ENCODE assay signal across 8 mouse cellular contexts in genomic region chr16:56037138-56038010, GRCm38 (mm10). TPM values are rescaled to one million over a fixed set of nuclear protein-coding genes. Genes with fewer than 3 reads are reported as not detected.
DNase-seq lines count a peak whose midpoint lies in the region; ATAC-seq and TF ChIP-seq lines count a peak whose summit lies in the region.

TSS of gene Trmt10c (minus strand) at chr16:56037819.

- no peak; the same call in 1 of the 2 replicates for TF ChIP-seq CTCF in stomach, postnatal 0 days (IDR thresholded peaks at IDR 0.05; ENCODE audit: low read depth)

- peak; percentile 68 for TF ChIP-seq EP300 in stomach, postnatal 0 days (optimal IDR thresholded peaks at IDR 0.05)

- H3K4me2 ChIP-seq in forebrain, embryonic 13.5 days = peak within 1 kb of the TSS; percentile 62
- H3K4me2 ChIP-seq in liver, embryonic 16.5 days (ENCODE audit: low read depth, low read length) = peak within 1 kb of the TSS; percentile 87
- H3K4me2 ChIP-seq in neural tube, embryonic 12.5 days (replicated peaks) = peak within 1 kb of the TSS; percentile 55
- H3K4me2 ChIP-seq in stomach, postnatal 0 days (replicated peaks; ENCODE audit: low read depth) = peak within 1 kb of the TSS; percentile 55

- H3K4me3 ChIP-seq in forebrain, embryonic 13.5 days = peak within 1 kb of the TSS; percentile 91
- H3K4me3 ChIP-seq in liver, embryonic 16.5 days (ENCODE audit: low read depth, low read length) = peak within 1 kb of the TSS; percentile 99
- H3K4me3 ChIP-seq in neural tube, embryonic 12.5 days = peak within 1 kb of the TSS; percentile 86
- peak within 1 kb of the TSS; percentile 95 for H3K4me3 ChIP-seq in stomach, postnatal 0 days (ENCODE audit: low read depth, low read length)

- H3K27me3 ChIP-seq in forebrain, embryonic 13.5 days = no peaks in the 10 kb centered on the region
- no peaks in the 10 kb centered on the region for H3K27me3 ChIP-seq in liver, embryonic 16.5 days (ENCODE audit: control insufficient read depth, insufficient read depth, low read depth, low read length)
- H3K27me3 ChIP-seq in neural tube, embryonic 12.5 days (replicated peaks) = no peaks in the 10 kb centered on the region
- H3K27me3 ChIP-seq in stomach, postnatal 0 days (ENCODE audit: control insufficient read depth, insufficient read depth, low read length) = no peaks in the 10 kb centered on the region

- DNase-seq in ES-CJ7 (ENCODE audit: low read depth, low spot score) = peak; percentile 91
- peak; percentile 94 to 96 for DNase-seq in heart, postnatal 10 days
- peak; percentile 97 to 98 for DNase-seq in kidney, postnatal 4 days
- DNase-seq in stomach, postnatal 0 days (ENCODE audit: low spot score) = peak; percentile 95

- intact Hi-C loops in heart, postnatal 10 days (cut with DNase I) = no loop called here

- under 1% methylated on average over 63 of the region's 63 CpGs for WGBS in forebrain, embryonic 13.5 days
- WGBS in liver, embryonic 16.5 days (ENCODE audit: insufficient replicate concordance) = under 1% methylated on average over 63 of the region's 63 CpGs
- under 1% methylated on average over 63 of the region's 63 CpGs for WGBS in neural tube, embryonic 12.5 days
- WGBS in stomach, postnatal 0 days = under 1% methylated on average over 58 of the region's 63 CpGs

- H3K9ac ChIP-seq in forebrain, embryonic 13.5 days = peak within 1 kb of the TSS; percentile 91
- H3K9ac ChIP-seq in liver, embryonic 16.5 days (ENCODE audit: low read depth, low read length) = peak within 1 kb of the TSS; percentile 93
- peak within 1 kb of the TSS; percentile 78 for H3K9ac ChIP-seq in neural tube, embryonic 12.5 days
- peak within 1 kb of the TSS; percentile 95 for H3K9ac ChIP-seq in stomach, postnatal 0 days (ENCODE audit: low read length)

- peaks cover 22% of the 10 kb centered on the region for H3K36me3 ChIP-seq in forebrain, embryonic 13.5 days (ENCODE audit: poor library complexity, severe bottlenecking)
- peaks cover 11% of the 10 kb centered on the region for H3K36me3 ChIP-seq in liver, embryonic 16.5 days (ENCODE audit: control insufficient read depth, insufficient read depth)
- H3K36me3 ChIP-seq in neural tube, embryonic 12.5 days = peaks cover 17% of the 10 kb centered on the region
- H3K36me3 ChIP-seq in stomach, postnatal 0 days (ENCODE audit: control insufficient read depth, insufficient read depth, low read length) = no peaks in the 10 kb centered on the region; the same call in 1 of the 2 replicates

- peak; percentile 100 for ATAC-seq in cerebellum, adult (ENCODE audit: insufficient number of reproducible peaks, low FRiP score, low TSS enrichment)
- ATAC-seq in forebrain, embryonic 13.5 days = peak; percentile 100
- ATAC-seq in liver, embryonic 16.5 days (ENCODE audit: low read depth) = peak; percentile 100
- peak; percentile 100 for ATAC-seq in neural tube, embryonic 12.5 days (ENCODE audit: low FRiP score, low read depth)
- peak; percentile 100 for ATAC-seq in stomach, postnatal 0 days (ENCODE audit: low FRiP score, low TSS enrichment)

- peaks cover 17% of the 10 kb centered on the region for H3K4me1 ChIP-seq in forebrain, embryonic 13.5 days
- peaks cover 11% of the 10 kb centered on the region for H3K4me1 ChIP-seq in liver, embryonic 16.5 days (ENCODE audit: control insufficient read depth, low read depth, low read length)
- peaks cover 7% of the 10 kb centered on the region; the same call in 1 of the 2 replicates for H3K4me1 ChIP-seq in neural tube, embryonic 12.5 days
- H3K4me1 ChIP-seq in stomach, postnatal 0 days (replicated peaks; ENCODE audit: control insufficient read depth, insufficient read depth) = no peaks in the 10 kb centered on the region

- H3K27ac ChIP-seq in forebrain, embryonic 13.5 days = peak within 1 kb of the TSS; percentile 90
- H3K27ac ChIP-seq in liver, embryonic 16.5 days (ENCODE audit: low read length) = peak within 1 kb of the TSS; percentile 88
- peak within 1 kb of the TSS; percentile 70 for H3K27ac ChIP-seq in neural tube, embryonic 12.5 days
- H3K27ac ChIP-seq in stomach, postnatal 0 days (replicated peaks) = peak within 1 kb of the TSS; percentile 96

- no peaks in the 10 kb centered on the region for H3K9me3 ChIP-seq in forebrain, embryonic 13.5 days (replicated peaks)
- no peaks in the 10 kb centered on the region for H3K9me3 ChIP-seq in liver, embryonic 16.5 days (replicated peaks; ENCODE audit: control insufficient read depth, low read length)
- H3K9me3 ChIP-seq in neural tube, embryonic 12.5 days = no peaks in the 10 kb centered on the region
- no peaks in the 10 kb centered on the region for H3K9me3 ChIP-seq in stomach, postnatal 0 days (ENCODE audit: control insufficient read depth, low read length)

RNA-seq across cellular contexts. Expression of gene Trmt10c, which starts in this region (rescaled TPM):
- polyA plus RNA-seq in forebrain, embryonic 13.5 days (2015; fragmentation: Nextera tagmentation; extraction: Ambion mirVana) = 25.8 and 26.3 TPM in 2 replicates
- 10 to 100 TPM; 11.7 to 12.5 TPM for total RNA-seq in heart, postnatal 10 days (2021)
- polyA plus RNA-seq in liver, embryonic 16.5 days (2015; fragmentation: Nextera tagmentation; extraction: Ambion mirVana) = 11.0 and 12.9 TPM in 2 replicates
- 24.4 and 28.6 TPM in 2 replicates for polyA plus RNA-seq in neural tube, embryonic 12.5 days (2016; fragmentation: Nextera tagmentation; extraction: Ambion mirVana)
- 16.2 and 17.6 TPM in 2 replicates for polyA plus RNA-seq in stomach, postnatal 0 days (2015; fragmentation: Nextera tagmentation; extraction: Ambion mirVana)

Comparison
In these comparisons a context has a peak if more than half of its experiments do, and no peak if none do; other contexts are left out.
1. Peak in every context shown above with its lines: DNase-seq, ATAC-seq, H3K4me3 ChIP-seq and H3K27ac ChIP-seq.